Mouse (Mus musculus) thymus, postnatal 0 days (tissue): ENCODE data around the gene Vwa1. TPM values are rescaled to one million over a fixed set of nuclear protein-coding genes. Genes with fewer than 3 reads are reported as not detected.

Experiments
- DNase-seq: peaks from one replicate; pipeline ENCODE4 v3.0.0-alpha.2; 2015; ENCODE audit warnings: low spot score
- polyA plus RNA-seq: library from polyadenylated mRNA; unstranded; fragments of >200 nt; fragmentation: Nextera tagmentation; extraction: Ambion mirVana; gene quantifications from 2 replicates; pipeline ENCODE4 v1.2.1, GENCODE M21; 2015

The Vwa1 gene
- polyA plus RNA-seq, 1 experiment from 2014 or later, result 9.0 TPM

- no peak for DNase-seq
Measured at GRCm38 (mm10) chr4:155780895-155781294, 6.4 kb upstream of the Vwa1 start.

GRCm38 (mm10) chr4:155779498-155779897 lies 5.0 kb upstream of the Vwa1 start:
- no peak for DNase-seq

- no peak for DNase-seq
Measured at GRCm38 (mm10) chr4:155777816-155778215, 3.3 kb upstream of the Vwa1 start.

- no peak for DNase-seq
Measured at GRCm38 (mm10) chr4:155776704-155777335, 2.3 kb upstream of the Vwa1 start.

- no peak for DNase-seq
Measured at GRCm38 (mm10) chr4:155775855-155776254, 1.4 kb upstream of the Vwa1 start.

GRCm38 (mm10) chr4:155774971-155775740 lies 658 bp upstream of the Vwa1 start:
- DNase-seq, result no peak

GRCm38 (mm10) chr4:155773335-155774078 lies 991 bp downstream of the Vwa1 start:
- DNase-seq, result no peak

- DNase-seq, result no peak
Measured at GRCm38 (mm10) chr4:155772786-155773185, 1.7 kb downstream of the Vwa1 start.

- no peak for DNase-seq
Measured at GRCm38 (mm10) chr4:155771706-155772105, 2.8 kb downstream of the Vwa1 start.

GRCm38 (mm10) chr4:155770626-155771025 lies 3.9 kb downstream of the Vwa1 start:
- DNase-seq, result no peak

GRCm38 (mm10) chr4:155769880-155770512 lies 4.5 kb downstream of the Vwa1 start:
- peak; percentile 74 for DNase-seq

- DNase-seq, result no peak
Measured at GRCm38 (mm10) chr4:155769496-155769879, 5.0 kb downstream of the Vwa1 start.

- no peak for DNase-seq
Measured at GRCm38 (mm10) chr4:155762357-155762756, 12.1 kb downstream of the Vwa1 start.

GRCm38 (mm10) chr4:155761356-155762099 lies 13.0 kb downstream of the Vwa1 start:
- no peak for DNase-seq

- DNase-seq, result peak; percentile 94
Measured at GRCm38 (mm10) chr4:155760613-155761355, 13.7 kb downstream of the Vwa1 start, which contains the start of gene Atad3a. Atad3a (minus strand) TSS chr4:155761093.

- DNase-seq, result peak; percentile 51
Measured at GRCm38 (mm10) chr4:155759862-155760612, 14.5 kb downstream of the Vwa1 start.

GRCm38 (mm10) chr4:155757011-155757410 lies 17.5 kb downstream of the Vwa1 start:
- DNase-seq, result no peak

GRCm38 (mm10) chr4:155746575-155747490 lies 27.7 kb downstream of the Vwa1 start:
- DNase-seq, result no peak
